Mouse (Mus musculus): ENCODE measurements around the gene Med12l.

Gene Med12l

GRCm38 (mm10) chr3:59005271-59005995 is at the start of gene Med12l:
Gene Med12l (plus strand): TSS chr3:59005825.
- DNase-seq (ENCODE audit: inconsistent age in 2 of 2, low spot score in 1 of 2): peak; percentile 82 to 93

- DNase-seq (ENCODE audit: inconsistent age in 2 of 2, low spot score in 1 of 2): no peak
These were observed 44.5 kb upstream of the Med12l start for GRCm38 (mm10) chr3:58961166-58961565.

- DNase-seq (ENCODE audit: inconsistent age in 2 of 2, low spot score in 1 of 2): no peak
These were observed 28.2 kb upstream of the Med12l start for GRCm38 (mm10) chr3:58977413-58977812.

GRCm38 (mm10) chr3:58977906-58978622 is 27.6 kb upstream of the Med12l start:
- DNase-seq (ENCODE audit: inconsistent age in 2 of 2, low spot score in 1 of 2): no peak

GRCm38 (mm10) chr3:58980579-58980978 is 25.0 kb upstream of the Med12l start:
- no peak for DNase-seq (ENCODE audit: inconsistent age in 2 of 2, low spot score in 1 of 2)

- peak; percentile 58 to 92 for DNase-seq (ENCODE audit: inconsistent age in 2 of 2, low spot score in 1 of 2)
These were observed 22.5 kb upstream of the Med12l start for GRCm38 (mm10) chr3:58982896-58983837.

GRCm38 (mm10) chr3:58983838-58984598 is 21.6 kb upstream of the Med12l start:
- no peak for DNase-seq (ENCODE audit: inconsistent age in 2 of 2, low spot score in 1 of 2)

GRCm38 (mm10) chr3:58985816-58986215 is 19.8 kb upstream of the Med12l start:
- DNase-seq (ENCODE audit: inconsistent age in 2 of 2, low spot score in 1 of 2): no peak

- DNase-seq (ENCODE audit: inconsistent age in 2 of 2, low spot score in 1 of 2): no peak
These were observed 16.3 kb upstream of the Med12l start for GRCm38 (mm10) chr3:58989374-58989773.

- DNase-seq (ENCODE audit: inconsistent age in 2 of 2, low spot score in 1 of 2): no peak
These were observed 15.1 kb upstream of the Med12l start for GRCm38 (mm10) chr3:58990556-58990955.

- DNase-seq (ENCODE audit: inconsistent age in 2 of 2, low spot score in 1 of 2): no peak
These were observed 13.5 kb upstream of the Med12l start for GRCm38 (mm10) chr3:58992122-58992521.

GRCm38 (mm10) chr3:58993619-58994018 is 12.0 kb upstream of the Med12l start:
- DNase-seq (ENCODE audit: inconsistent age in 2 of 2, low spot score in 1 of 2): no peak

GRCm38 (mm10) chr3:59003756-59004155 is 1.9 kb upstream of the Med12l start:
- DNase-seq (ENCODE audit: inconsistent age in 2 of 2, low spot score in 1 of 2): no peak

- peak; percentile 68 to 95 for DNase-seq (ENCODE audit: inconsistent age in 2 of 2, low spot score in 1 of 2)
These were observed 538 bp downstream of the Med12l start for GRCm38 (mm10) chr3:59005996-59006730.

- DNase-seq (ENCODE audit: inconsistent age in 2 of 2, low spot score in 1 of 2): peak in 1 of 2 experiments; percentile 85
These were observed 1.3 kb downstream of the Med12l start for GRCm38 (mm10) chr3:59006731-59007441.

GRCm38 (mm10) chr3:59010276-59010675 is 4.7 kb downstream of the Med12l start:
- peak; percentile 17 to 81 for DNase-seq (ENCODE audit: inconsistent age in 2 of 2, low spot score in 1 of 2)

GRCm38 (mm10) chr3:59015698-59016412 is 10.2 kb downstream of the Med12l start:
- no peak for DNase-seq (ENCODE audit: inconsistent age in 2 of 2, low spot score in 1 of 2)

- no peak for DNase-seq (ENCODE audit: inconsistent age in 2 of 2, low spot score in 1 of 2)
These were observed 10.9 kb downstream of the Med12l start for GRCm38 (mm10) chr3:59016501-59016900.

- DNase-seq (ENCODE audit: inconsistent age in 2 of 2, low spot score in 1 of 2): no peak
These were observed 15.6 kb downstream of the Med12l start for GRCm38 (mm10) chr3:59021236-59021635.
